Mouse (Mus musculus) T-helper 17 cell (primary cell): ENCODE results near the gene Txn2.

Source experiments
- in situ Hi-C, 2 experiments: fragments of 300-600 bp; cut with MboI, MseI; formaldehyde crosslinking; loops; 1 replicate in 1 of 2; 2 replicates in 1 of 2; pipeline ENCODE4 v1.15.1; 2025; ENCODE audit warnings: high pct_unique_total_duplicates in 2 of 2

The Txn2 gene

DNA sequence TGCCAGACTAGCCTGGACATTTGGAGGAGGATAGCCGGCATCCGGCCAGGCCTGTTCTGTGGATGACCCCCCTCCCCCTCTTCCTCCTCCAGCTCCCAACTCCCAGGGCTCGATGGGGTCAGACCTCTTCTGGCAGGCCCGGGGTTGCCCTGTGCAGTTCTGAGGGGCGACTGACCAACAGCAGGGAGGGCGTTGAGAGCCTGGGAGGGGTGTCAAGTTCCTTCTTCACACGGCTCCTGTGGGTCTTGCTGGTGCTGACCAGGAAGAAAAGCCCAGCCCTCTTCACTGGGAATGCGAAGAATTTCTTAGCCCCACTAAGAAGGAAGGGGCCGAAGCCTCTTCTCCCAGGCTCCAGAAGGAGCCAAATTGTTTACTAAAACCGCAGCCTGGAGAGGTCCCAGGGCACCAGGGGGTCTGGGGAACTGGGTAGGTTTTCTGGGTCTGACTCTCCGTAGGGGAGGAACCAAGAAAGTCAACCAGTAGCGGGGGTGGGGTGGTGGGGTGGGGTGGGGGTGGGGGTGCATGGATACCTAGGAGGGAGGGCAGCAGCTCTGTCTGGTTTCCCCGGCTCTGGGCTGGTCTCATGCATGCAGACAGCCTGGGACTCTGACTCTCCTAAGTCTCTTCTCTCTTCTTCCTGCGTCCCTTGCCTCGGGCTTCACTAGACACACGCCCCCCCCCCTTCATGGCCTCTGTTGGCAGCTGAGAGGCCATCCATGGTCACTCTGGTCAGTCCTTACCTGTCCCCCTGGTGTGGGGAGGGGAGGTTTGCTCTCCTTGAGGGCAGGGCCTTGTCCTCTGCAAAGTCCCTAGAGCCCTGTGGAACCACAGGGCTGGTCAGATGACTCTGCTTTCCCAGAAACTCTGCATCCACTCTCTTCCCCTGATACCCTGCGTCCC is 45.8 kb downstream of the Txn2 start:
- in situ Hi-C loops = no loop called here

DNA sequence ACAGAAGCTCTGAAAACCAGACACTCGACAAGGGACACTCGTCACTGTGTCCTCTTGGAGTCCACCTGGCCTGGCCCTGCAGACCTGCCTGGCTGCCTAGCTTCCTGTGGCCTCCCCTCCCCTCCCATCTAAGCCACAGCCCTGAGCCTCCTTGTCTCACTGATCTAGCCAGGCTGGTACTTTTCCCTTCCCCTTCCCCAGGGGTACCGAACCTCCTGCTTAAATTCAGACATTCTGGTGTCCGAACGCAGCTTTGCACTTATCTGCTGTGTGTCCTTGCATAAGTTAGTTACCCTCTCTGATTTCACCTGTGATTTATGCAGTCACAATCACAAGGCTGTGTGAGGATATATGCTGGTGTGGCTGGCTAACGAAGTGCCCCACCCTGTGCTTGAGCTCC is 46.5 kb downstream of the Txn2 start:
- in situ Hi-C loops = no loop called here

DNA sequence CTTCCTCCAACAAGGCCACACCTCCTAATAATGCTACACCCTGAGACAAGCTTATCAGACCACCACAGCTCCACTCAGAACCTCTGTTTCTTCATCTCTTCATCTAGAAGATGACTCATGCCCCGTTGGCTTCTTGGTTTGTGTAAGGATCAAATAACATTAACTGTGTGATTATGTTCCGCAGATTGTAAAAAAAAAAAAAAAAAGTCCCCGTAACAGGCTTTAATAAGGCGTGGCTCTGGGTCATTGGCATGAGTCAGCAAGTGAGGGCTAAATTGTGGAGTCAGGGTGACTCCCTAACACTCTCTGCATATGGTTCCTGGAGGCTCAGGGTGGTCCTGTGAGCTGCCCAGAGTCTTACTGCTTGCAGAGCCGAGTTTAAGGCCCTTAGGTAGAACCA is 47.1 kb downstream of the Txn2 start:
- in situ Hi-C loops = no loop called here

DNA sequence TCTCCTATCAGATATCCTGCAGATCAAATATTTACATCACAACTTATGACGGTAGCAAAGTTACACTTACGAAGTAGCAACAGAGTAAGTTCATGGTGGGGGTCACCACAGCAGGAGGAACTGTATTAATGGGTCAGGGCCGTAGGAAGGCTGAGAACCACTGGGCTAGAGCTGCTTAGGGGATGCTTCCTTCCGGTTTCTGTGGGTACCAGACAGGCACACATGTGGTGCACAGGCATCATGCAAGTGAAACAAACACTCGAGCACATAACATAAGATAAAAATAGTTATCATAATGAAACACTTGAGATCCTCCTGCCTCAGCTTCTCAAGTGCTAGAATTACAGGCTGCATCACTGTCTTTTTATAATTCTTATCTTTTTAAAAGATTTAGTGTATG is 48.1 kb downstream of the Txn2 start:
- in situ Hi-C loops = no loop called here

DNA sequence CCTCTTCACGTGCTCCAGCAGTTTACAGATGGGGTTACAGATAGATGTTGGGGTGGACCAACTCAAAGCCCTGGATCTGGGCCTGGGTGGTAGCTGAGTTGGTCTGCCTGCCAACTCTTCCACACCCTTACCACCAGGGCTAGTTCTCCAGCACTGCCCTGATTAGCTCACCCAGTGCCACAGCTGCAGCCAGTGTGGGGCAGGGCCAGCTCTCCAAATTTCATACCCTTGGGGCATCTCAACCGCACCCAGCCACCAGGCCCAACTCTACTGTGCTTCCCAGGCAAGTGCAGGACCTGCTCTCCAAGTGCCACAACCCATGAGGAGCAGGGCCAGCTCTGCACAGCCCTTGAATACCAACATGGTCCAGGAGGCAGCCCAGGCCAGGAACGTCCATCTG is 49.0 kb downstream of the Txn2 start:
- in situ Hi-C loops = no loop called here

DNA sequence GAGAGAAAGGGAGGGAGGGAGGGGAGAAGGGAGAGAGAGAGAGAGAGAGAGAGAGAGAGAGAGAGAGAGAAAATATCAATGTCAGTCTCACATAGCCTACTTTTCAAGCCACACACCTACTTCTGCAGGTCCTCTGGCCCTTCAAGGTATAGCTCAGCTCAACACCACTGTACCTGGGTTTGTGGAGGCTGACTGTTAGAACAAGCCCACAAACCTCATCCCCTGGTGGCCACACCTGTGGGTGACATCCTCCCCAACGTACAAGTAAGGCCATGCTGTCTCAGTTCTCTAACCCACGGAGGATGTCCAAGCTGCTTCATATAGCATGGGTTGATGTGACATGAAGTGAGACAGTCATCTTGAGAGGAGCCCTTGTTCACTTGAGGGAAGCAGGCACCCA is 51.6 kb downstream of the Txn2 start:
- in situ Hi-C loops = no loop called here

DNA sequence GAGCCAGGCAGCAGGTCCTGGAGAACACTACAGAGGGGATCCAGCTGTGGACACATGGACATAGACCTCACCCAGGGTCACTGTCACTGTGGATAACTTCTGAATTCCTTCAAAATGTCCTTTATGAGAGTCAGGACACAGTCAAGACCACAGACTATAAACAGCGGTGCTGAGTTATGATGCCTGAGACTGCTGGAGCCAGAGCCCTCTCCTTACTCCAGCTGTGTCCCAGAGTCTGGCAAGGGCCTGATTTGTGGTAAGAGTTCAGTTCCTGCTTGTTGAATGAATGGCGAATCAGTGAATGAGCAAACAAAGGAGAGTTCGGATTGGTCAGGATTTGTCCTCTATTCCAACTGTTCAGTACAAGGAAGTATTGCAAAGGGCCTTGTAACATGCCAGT is 52.1 kb downstream of the Txn2 start:
- in situ Hi-C loops = no loop called here

DNA sequence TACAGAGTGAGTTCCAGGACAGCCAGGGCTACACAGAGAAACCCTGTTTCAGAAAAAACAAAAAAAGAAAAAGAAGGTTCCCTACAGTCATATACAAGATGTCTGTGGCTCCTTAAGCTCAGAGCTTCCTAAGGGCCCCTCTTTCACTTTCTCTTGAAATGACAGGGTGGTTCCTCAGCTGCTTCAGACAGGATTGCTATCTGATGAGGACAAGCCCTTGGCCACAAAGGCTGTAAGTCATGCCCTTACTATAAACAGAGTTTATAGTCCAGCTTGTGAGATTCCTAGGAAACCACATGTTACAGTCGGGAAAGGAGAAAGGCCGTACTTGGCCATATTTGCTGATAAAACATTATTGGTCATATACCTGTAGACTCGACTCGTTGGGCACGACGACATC is 52.9 kb downstream of the Txn2 start:
- in situ Hi-C loops = no loop called here

DNA sequence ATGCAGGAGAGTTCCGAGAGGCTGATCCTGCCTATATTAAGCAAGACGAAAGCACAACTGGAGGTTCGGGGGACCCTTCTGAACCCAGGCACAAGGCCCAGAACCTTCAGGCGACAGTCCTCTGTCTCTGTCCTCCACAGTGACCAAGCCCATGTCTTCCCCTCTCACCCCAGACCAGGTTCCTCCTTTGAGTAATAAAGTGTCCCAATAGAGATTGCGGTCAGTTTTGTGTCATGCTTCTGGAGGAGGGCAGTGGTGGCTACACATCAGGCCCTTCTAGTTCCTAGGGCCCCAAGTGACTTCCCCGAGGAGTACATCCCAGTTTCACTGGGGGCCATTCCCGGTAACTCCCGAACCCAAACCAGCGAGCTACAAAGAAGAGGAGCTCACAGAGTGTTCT is 54.0 kb downstream of the Txn2 start:
- in situ Hi-C loops = no loop called here

DNA sequence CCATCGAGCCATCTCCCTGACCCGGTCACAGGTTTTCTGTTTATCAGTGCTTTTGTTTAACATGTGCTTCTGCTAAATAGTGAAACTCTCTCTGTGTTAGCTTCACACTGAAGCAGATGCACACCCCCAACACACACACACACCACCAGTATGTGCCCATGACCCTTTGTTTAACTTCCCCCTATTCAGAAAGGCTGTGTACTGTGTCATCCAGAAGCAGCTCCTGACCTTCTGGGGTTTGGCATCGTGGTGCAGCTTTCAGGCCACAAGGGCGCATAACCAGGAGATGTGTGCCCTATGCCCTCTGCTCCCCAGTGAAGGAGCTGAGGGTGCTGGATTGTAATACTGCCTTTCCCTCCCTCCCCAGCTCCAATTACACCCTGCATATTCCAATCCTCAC is 54.5 kb downstream of the Txn2 start:
- in situ Hi-C loops = no loop called here

DNA sequence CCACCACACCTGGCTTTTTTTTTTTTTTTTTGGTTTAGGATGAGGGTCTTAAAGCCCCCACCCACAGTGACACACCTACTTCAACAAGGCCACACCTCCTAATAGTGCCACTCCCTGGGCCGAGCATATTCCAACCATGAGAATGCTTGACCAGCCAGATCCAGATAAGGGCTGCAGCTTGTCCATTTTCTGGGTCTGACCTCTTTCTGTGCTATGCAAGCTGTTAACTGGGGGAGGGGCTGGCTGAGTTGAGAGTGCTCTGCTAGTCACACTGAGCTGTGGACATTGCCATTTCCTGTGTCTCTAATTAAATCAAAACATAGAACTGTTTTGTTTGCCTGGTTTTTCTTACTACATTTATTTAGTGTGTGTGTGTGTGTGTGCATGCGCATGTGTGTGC is 55.2 kb downstream of the Txn2 start:
- in situ Hi-C loops = no loop called here

DNA sequence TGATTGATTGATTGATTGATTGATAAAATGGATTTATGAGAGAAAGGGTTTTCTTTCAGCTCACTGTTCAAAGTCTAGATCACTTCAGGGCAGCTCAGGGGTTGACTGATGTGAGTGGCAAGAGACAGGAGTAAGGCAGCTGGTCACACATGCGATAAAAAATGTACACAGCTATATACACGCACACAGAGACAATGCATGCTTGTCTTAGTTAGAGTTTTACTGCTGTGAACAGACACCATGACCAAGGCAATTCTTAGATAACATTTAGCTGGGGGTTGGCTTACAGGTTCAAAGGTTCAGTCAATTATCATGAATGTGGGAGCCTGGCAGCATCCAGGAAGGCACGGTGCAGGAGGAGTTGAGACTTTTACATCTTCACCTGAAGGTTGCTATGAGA is 55.8 kb downstream of the Txn2 start:
- in situ Hi-C loops = no loop called here

DNA sequence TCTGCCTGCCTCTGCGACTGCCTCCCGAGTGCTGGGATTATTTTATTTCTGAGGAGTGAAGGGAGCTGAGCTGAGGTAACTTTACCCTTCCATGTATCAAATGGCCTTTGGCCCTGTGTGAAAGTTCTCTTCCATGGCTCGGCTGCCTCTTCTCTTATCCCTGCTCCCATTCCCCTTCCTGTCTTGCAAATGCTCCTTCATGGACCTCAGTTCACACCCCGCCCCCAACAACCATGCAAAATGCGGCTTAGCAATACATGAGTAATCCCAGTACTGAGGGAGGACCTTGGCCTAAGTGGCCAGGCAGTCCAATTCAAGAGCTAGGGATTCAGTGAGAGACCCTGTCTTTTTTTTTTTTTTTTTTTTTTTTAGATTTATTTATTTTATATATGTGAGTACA is 60.5 kb downstream of the Txn2 start:
- in situ Hi-C loops = loop anchor here in 1 of 2 experiments (10.0 kb wide), 1 partner anchor 986 kb away; the partner anchor contains the start of gene Lgals2

DNA sequence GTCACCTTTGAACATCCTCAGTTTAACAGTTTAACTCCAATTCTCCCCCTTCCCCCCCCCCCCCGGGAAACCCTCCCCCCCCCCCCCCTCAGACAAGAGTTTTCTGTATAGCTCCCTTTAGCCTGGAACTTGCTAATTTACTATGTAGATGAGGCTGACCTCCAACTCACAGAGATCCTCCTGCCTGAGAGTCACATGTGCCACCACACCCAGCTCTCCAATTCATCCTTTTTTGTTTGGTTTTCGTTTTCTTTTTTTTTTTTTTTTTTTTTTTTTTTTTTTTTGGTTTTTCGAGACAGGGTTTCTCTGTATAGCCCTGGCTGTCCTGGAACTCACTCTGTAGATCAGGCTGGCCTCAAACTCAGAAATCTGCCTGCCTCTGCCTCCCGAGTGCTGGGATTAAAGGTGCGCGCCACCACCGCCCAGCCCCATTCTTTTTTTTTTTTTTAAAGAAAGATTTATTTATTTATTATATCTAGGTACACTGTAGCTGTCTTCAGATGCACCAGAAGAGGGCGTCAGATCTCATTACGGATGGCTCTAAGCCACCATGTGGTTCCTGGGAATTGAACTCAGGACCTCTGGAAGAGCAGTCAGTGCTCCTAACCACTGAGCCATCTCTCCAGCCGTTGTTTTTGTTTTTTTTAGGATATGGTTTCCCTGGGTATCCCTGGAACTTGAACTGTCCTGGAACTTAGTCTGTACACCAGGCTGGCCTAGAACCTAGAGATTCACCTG is 61.4 kb downstream of the Txn2 start:
- in situ Hi-C loops = loop anchor here in 1 of 2 experiments (10.0 kb wide), 1 partner anchor 987 kb away; the partner anchor contains the start of gene Lgals2

DNA sequence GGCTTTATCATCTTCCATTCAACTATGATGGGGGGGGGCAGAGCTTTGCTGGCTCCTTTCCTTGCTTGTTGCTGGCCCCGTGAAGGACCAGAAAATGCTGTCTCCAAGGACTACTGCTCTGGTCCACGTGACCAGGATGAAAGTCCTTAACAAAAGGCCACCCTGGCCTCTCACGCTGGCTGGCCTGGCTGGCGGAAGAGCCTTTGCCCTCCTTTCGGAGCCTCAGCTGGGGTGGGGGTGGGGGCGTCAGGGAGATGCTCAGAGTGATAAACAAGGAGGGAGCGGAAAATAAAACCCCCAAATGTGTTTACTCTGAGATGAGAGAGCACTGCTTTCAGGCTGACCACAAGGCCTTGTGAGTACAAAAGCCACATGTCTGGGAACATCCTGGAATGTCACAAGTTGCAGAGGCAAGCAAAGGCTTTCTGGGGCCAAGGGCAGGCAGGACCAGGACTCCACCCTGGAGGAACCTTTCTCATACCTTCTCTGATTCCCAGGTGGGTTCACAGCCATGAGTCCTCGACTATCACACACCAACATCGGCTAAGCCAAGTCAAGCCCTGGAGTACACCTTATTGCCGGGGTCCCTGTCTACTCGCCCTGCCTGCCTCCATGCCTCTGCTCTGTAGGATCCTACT is 62.1 kb downstream of the Txn2 start:
- in situ Hi-C loops = loop anchor here in 1 of 2 experiments (10.0 kb wide), 1 partner anchor 988 kb away; the partner anchor contains the start of gene Lgals2
